Mouse (Mus musculus): ENCODE data around the gene Klk10.

Klk10 gene

GRCm38 (mm10) chr7:43780746-43781145, at the start of gene Klk10:
Gene Klk10, plus strand, starts transcription at chr7:43781035.
- no peak for DNase-seq (ENCODE audit: low read depth)

- no peak for DNase-seq (ENCODE audit: low read depth)
Measured at GRCm38 (mm10) chr7:43747788-43748187, 33.0 kb upstream of the Klk10 start.

- no peak for DNase-seq (ENCODE audit: low read depth)
Measured at GRCm38 (mm10) chr7:43752806-43753205, 28.0 kb upstream of the Klk10 start.

- DNase-seq (ENCODE audit: low read depth), result no peak
Measured at GRCm38 (mm10) chr7:43766484-43766883, 14.4 kb upstream of the Klk10 start.

GRCm38 (mm10) chr7:43768597-43768996, 12.2 kb upstream of the Klk10 start, which contains the start of gene Klk12:
Gene Klk12, plus strand, starts transcription at chr7:43768897.
- DNase-seq (ENCODE audit: low read depth), result no peak

GRCm38 (mm10) chr7:43769636-43770035, 11.2 kb upstream of the Klk10 start:
- no peak for DNase-seq (ENCODE audit: low read depth)

- no peak for DNase-seq (ENCODE audit: low read depth)
Measured at GRCm38 (mm10) chr7:43770701-43771100, 10.1 kb upstream of the Klk10 start.

GRCm38 (mm10) chr7:43771916-43772315, 8.9 kb upstream of the Klk10 start:
- DNase-seq (ENCODE audit: low read depth), result no peak

- no peak for DNase-seq (ENCODE audit: low read depth)
Measured at GRCm38 (mm10) chr7:43772901-43773300, 7.9 kb upstream of the Klk10 start.

GRCm38 (mm10) chr7:43774364-43774763, 6.5 kb upstream of the Klk10 start, which contains the start of gene Klk11:
Gene Klk11, plus strand, starts transcription at chr7:43774604.
- no peak for DNase-seq (ENCODE audit: low read depth)

GRCm38 (mm10) chr7:43774802-43775201, 6.0 kb upstream of the Klk10 start:
- no peak for DNase-seq (ENCODE audit: low read depth)

- DNase-seq (ENCODE audit: low read depth), result no peak
Measured at GRCm38 (mm10) chr7:43775311-43776057, 5.4 kb upstream of the Klk10 start.

GRCm38 (mm10) chr7:43776506-43776905, 4.3 kb upstream of the Klk10 start:
- no peak for DNase-seq (ENCODE audit: low read depth)

GRCm38 (mm10) chr7:43777423-43777822, 3.4 kb upstream of the Klk10 start:
- DNase-seq (ENCODE audit: low read depth), result no peak

- no peak for DNase-seq (ENCODE audit: low read depth)
Measured at GRCm38 (mm10) chr7:43778176-43778970, 2.5 kb upstream of the Klk10 start.

GRCm38 (mm10) chr7:43780241-43780640, 594 bp upstream of the Klk10 start:
- DNase-seq (ENCODE audit: low read depth), result no peak

- no peak for DNase-seq (ENCODE audit: low read depth)
Measured at GRCm38 (mm10) chr7:43781541-43781940, 706 bp downstream of the Klk10 start.

- peak; percentile 54 for DNase-seq (ENCODE audit: low read depth)
Measured at GRCm38 (mm10) chr7:43782275-43783265, 1.7 kb downstream of the Klk10 start.

- DNase-seq (ENCODE audit: low read depth), result peak; percentile 31
Measured at GRCm38 (mm10) chr7:43785286-43785685, 4.5 kb downstream of the Klk10 start.

- peak; percentile 36 for DNase-seq (ENCODE audit: low read depth)
Measured at GRCm38 (mm10) chr7:43788096-43788495, 7.3 kb downstream of the Klk10 start.

GRCm38 (mm10) chr7:43789295-43789694, 8.5 kb downstream of the Klk10 start:
- no peak for DNase-seq (ENCODE audit: low read depth)

GRCm38 (mm10) chr7:43791591-43791990, 10.8 kb downstream of the Klk10 start, which contains the start of gene Klk9:
Gene Klk9, plus strand, starts transcription at chr7:43791891.
- DNase-seq (ENCODE audit: low read depth), result no peak
